Mouse (Mus musculus) CD8-positive naive resting alpha-beta T cell, adult 57 days (primary cell): ENCODE measurements around the gene Krtap1-4. TPM values are rescaled to one million over a fixed set of nuclear protein-coding genes. Genes with fewer than 3 reads are reported as not detected.

Experiments
- total RNA-seq: library from RNA; stranded (reverse); gene quantifications from one replicate; pipeline ENCODE4 v1.2.4, GENCODE M21; 2023

Krtap1-4 gene
- not detected for total RNA-seq

GRCm38 (mm10) chr11:99583245-99583704, at the start of gene Krtap1-4:
Gene Krtap1-4, minus strand, starts transcription at chr11:99583654.

GRCm38 (mm10) chr11:99628138-99628537, 44.7 kb upstream of the Krtap1-4 start, which contains the start of gene Krtap4-1:
Gene Krtap4-1, minus strand, starts transcription at chr11:99628238.

GRCm38 (mm10) chr11:99620335-99620734, 36.9 kb upstream of the Krtap1-4 start, which contains the start of gene Gm11562:
Gene Gm11562, minus strand, starts transcription at chr11:99620435.

GRCm38 (mm10) chr11:99614796-99615363, 31.4 kb upstream of the Krtap1-4 start, which contains the start of gene Krtap2-4:
Gene Krtap2-4, minus strand, starts transcription at chr11:99614846.

GRCm38 (mm10) chr11:99610089-99610488, 26.6 kb upstream of the Krtap1-4 start, which contains the start of gene Gm11937:
Gene Gm11937, minus strand, starts transcription at chr11:99610189.

GRCm38 (mm10) chr11:99603208-99603607, 19.8 kb upstream of the Krtap1-4 start, which contains the start of gene Gm11938:
Gene Gm11938, minus strand, starts transcription at chr11:99603308.

GRCm38 (mm10) chr11:99597742-99598141, 14.3 kb upstream of the Krtap1-4 start, which contains the start of gene Krtap9-3:
Gene Krtap9-3, minus strand, starts transcription at chr11:99598105.

GRCm38 (mm10) chr11:99590981-99591380, 7.5 kb upstream of the Krtap1-4 start, which contains the start of gene Krtap1-3:
Gene Krtap1-3, minus strand, starts transcription at chr11:99591339.

GRCm38 (mm10) chr11:99580636-99581035, 2.8 kb downstream of the Krtap1-4 start, which contains the start of gene Krtap1-5:
Gene Krtap1-5, minus strand, starts transcription at chr11:99581016.

GRCm38 (mm10) chr11:99566530-99566929, 16.9 kb downstream of the Krtap1-4 start, which contains the start of gene Krtap3-1:
Gene Krtap3-1, minus strand, starts transcription at chr11:99566630.

GRCm38 (mm10) chr11:99559366-99559765, 24.1 kb downstream of the Krtap1-4 start, which contains the start of gene Gm11939:
Gene Gm11939, minus strand, starts transcription at chr11:99559466.

GRCm38 (mm10) chr11:99556753-99557152, 26.7 kb downstream of the Krtap1-4 start, which contains the start of gene Krtap3-2:
Gene Krtap3-2, minus strand, starts transcription at chr11:99556853.

GRCm38 (mm10) chr11:99550765-99551164, 32.7 kb downstream of the Krtap1-4 start, which contains the start of gene Krtap3-3:
Gene Krtap3-3, minus strand, starts transcription at chr11:99550865.

Other genes starting within 250 kb of the Krtap1-4 start
- not detected for gene Krt26, start 245.7 kb downstream of the Krtap1-4 start, total RNA-seq
- not detected for gene Krt27, start 232.6 kb downstream of the Krtap1-4 start, total RNA-seq
- gene Krt28, start 208.8 kb downstream of the Krtap1-4 start, total RNA-seq: not detected
- gene Krt10, start 194.3 kb downstream of the Krtap1-4 start, total RNA-seq: 1.4 TPM
- gene Krt12, start 161.4 kb downstream of the Krtap1-4 start, total RNA-seq: not detected
- gene Krt20, start 145.5 kb downstream of the Krtap1-4 start, total RNA-seq: not detected
- gene Krt23, start 90.5 kb downstream of the Krtap1-4 start, total RNA-seq: not detected
- not detected for gene Krt39, start 62.3 kb downstream of the Krtap1-4 start, total RNA-seq
- not detected for gene Krt40, start 40.5 kb downstream of the Krtap1-4 start, total RNA-seq
- not detected for gene Krtap3-3, start 32.8 kb downstream of the Krtap1-4 start, total RNA-seq
- gene Krtap3-2, start 26.8 kb downstream of the Krtap1-4 start, total RNA-seq: not detected
- not detected for gene Gm11939, start 24.2 kb downstream of the Krtap1-4 start, total RNA-seq
- not detected for gene Krtap3-1, start 17.0 kb downstream of the Krtap1-4 start, total RNA-seq
- not detected for gene Krtap1-5, start 2.6 kb downstream of the Krtap1-4 start, total RNA-seq
- gene Krtap1-3, start 7.7 kb upstream of the Krtap1-4 start, total RNA-seq: not detected
- not detected for gene Krtap9-3, start 14.5 kb upstream of the Krtap1-4 start, total RNA-seq
- not detected for gene Gm11938, start 19.7 kb upstream of the Krtap1-4 start, total RNA-seq
- not detected for gene Gm11937, start 26.5 kb upstream of the Krtap1-4 start, total RNA-seq
- gene Krtap2-4, start 31.2 kb upstream of the Krtap1-4 start, total RNA-seq: not detected
- not detected for gene Gm11562, start 36.8 kb upstream of the Krtap1-4 start, total RNA-seq
- not detected for gene Krtap4-1, start 44.6 kb upstream of the Krtap1-4 start, total RNA-seq
- gene Krtap4-2, start 51.4 kb upstream of the Krtap1-4 start, total RNA-seq: not detected
- gene Krtap4-7, start 60.4 kb upstream of the Krtap1-4 start, total RNA-seq: not detected
- not detected for gene Gm11555, start 66.6 kb upstream of the Krtap1-4 start, total RNA-seq
- not detected for gene Gm11563, start 75.3 kb upstream of the Krtap1-4 start, total RNA-seq
- gene Krtap4-6, start 82.3 kb upstream of the Krtap1-4 start, total RNA-seq: not detected
- not detected for gene Gm14190, start 107.1 kb upstream of the Krtap1-4 start, total RNA-seq
- not detected for gene Gm14180, start 150.6 kb upstream of the Krtap1-4 start, total RNA-seq
- not detected for gene Gm11595, start 189.3 kb upstream of the Krtap1-4 start, total RNA-seq
- not detected for gene Krtap4-8, start 197.1 kb upstream of the Krtap1-4 start, total RNA-seq
- not detected for gene Krtap4-9, start 201.5 kb upstream of the Krtap1-4 start, total RNA-seq
- not detected for gene Gm11596, start 209.8 kb upstream of the Krtap1-4 start, total RNA-seq
- gene Gm11569, start 215.3 kb upstream of the Krtap1-4 start, total RNA-seq: not detected
- gene Gm11554, start 220.8 kb upstream of the Krtap1-4 start, total RNA-seq: not detected
- gene Krtap4-13, start 226.2 kb upstream of the Krtap1-4 start, total RNA-seq: not detected
- not detected for gene Gm11564, start 232.0 kb upstream of the Krtap1-4 start, total RNA-seq